Comparison of ENCODE assay signal across 1 mouse cellular context in the genomic region with DNA sequence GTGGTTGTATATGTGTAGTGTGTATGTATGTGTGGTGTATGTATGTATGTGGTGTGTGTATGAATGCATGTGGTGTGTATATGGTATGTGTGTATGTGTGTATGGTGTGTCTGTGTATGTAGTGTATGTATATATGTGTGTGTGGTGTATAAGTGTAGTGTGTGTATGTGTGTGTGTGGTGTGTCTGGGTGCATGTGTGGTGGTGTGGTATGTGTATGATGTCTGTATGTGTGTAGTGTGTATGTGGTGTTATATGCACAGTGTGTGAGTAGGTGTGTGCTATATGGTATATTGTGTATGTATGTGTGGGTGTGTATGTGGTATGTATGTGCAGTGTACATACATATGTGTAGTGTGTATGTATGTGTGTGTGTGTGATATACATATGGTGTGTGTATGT.
TF ChIP-seq lines count a peak whose summit lies in the region.

No protein-coding gene starts in this region.

TF ChIP-seq in MEL, 35 proteins besides CTCF, POLR2A, EP300 and RAD21:
- TF ChIP-seq POLR2AphosphoS2 (IDR thresholded peaks at IDR 0.05; ENCODE audit: low read length): peak; percentile 69
- TF ChIP-seq MAZ (IDR thresholded peaks at IDR 0.05; ENCODE audit: low read depth, low read length): no peak
- peak; percentile 98; the same call in 1 of the 2 replicates for TF ChIP-seq POLR2AphosphoS5 (IDR thresholded peaks at IDR 0.05; ENCODE audit: borderline replicate concordance, low read depth, low read length)
- peak; percentile 50; the same call in 1 of the 2 replicates for TF ChIP-seq ZMIZ1 (IDR thresholded peaks at IDR 0.05; ENCODE audit: low read depth, low read length)
